Mouse (Mus musculus) left cerebral cortex, adult 8-10 months (tissue): ENCODE measurements around the gene Odf3. TPM values are rescaled to one million over a fixed set of nuclear protein-coding genes. Genes with fewer than 3 reads are reported as not detected.
"Not testable (repeated sequence)": the region's sequence is repeated elsewhere in the genome, so short reads cannot be mapped to it uniquely, and the experiment has no call there.

Source experiments
- DNase-seq, 2 experiments: peaks; one replicate each; pipeline ENCODE4 v3.0.0; 2022; ENCODE audit warnings: low spot score in 2 of 2
- total RNA-seq, 4 experiments: library from RNA; stranded (reverse); gene quantifications; 2 replicates each; pipeline ENCODE4 v1.2.4; 2022

The Odf3 gene
- total RNA-seq, 4 experiments from 2014 or later, result 0.36 TPM; not detected in 3

GRCm38 (mm10) chr7:140880865-140881515 is 33.4 kb downstream of the Odf3 start:
- DNase-seq, result no peak

DNA sequence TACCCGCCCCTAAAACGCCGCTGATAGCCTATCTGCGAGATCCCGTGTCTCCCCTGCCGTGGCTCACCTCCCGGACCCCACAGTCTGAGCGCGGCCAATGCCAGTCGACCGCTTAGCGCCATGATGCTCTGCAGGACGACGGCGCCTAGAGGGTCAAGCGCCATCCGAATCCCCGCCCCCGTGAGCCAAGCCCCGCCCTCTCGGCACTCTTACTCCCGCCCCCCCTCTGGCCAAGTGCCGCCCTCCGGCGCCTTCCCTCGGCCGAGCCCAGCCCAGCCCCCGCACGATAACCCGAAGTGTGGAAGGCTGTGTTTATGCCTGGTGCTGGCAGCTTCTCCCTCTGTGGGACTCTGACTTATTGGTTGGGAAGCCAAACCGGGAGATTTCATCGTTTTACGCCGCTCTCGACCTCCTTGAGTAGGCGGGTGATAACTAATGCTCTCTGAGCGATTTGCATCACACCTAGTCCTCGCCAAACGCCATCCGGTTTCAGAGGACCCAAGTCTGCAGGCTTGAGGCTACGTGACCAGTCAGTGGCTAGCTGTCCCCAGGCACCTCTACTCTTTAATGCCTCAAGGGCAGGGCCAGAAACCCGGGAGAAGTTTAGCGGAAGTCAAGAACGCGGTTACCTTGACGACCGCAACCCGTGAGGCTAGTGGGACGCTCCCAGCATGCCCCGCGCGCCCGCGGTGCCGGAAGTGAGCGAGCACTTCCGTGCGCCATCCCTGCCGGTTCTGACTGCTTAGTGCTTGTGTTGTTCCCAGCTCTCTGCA is 34.3 kb downstream of the Odf3 start, which contains the start of the genes Psmd13 and Sirt3:
Gene Psmd13, plus strand, starts transcription at position 273 of the 773 bp plus-strand sequence.
Gene Sirt3, minus strand, starts transcription at position 614 of the 773 bp plus-strand sequence.
- DNase-seq, result peak; percentile 89 to 92

GRCm38 (mm10) chr7:140882469-140882803 is 34.8 kb downstream of the Odf3 start:
- DNase-seq, result no peak

DNA sequence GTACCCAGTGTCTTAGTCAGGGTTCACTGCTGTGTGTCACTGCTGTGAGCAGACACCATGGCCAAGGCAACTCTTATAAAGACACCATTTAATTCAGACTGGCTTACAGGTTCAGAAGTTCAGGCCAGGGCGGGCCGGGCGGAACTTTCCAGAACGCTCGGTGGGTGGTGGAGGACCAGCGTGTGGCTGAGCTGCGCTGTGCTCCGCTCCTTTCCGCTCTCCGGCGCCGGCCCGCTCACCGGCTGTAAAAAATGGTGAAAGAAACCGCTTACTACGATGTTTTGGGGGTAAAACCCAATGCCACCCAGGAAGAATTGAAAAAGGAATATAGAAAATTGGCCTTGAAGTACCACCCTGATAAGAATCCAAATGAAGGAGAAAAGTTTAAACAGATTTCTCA is 43.0 kb downstream of the Odf3 start:
- not testable (repeated sequence) for DNase-seq

- DNase-seq, result no peak
These were observed 46.4 kb downstream of the Odf3 start for GRCm38 (mm10) chr7:140894031-140894430.

GRCm38 (mm10) chr7:140894611-140895010 is 47.0 kb downstream of the Odf3 start:
- DNase-seq, result no peak

DNA sequence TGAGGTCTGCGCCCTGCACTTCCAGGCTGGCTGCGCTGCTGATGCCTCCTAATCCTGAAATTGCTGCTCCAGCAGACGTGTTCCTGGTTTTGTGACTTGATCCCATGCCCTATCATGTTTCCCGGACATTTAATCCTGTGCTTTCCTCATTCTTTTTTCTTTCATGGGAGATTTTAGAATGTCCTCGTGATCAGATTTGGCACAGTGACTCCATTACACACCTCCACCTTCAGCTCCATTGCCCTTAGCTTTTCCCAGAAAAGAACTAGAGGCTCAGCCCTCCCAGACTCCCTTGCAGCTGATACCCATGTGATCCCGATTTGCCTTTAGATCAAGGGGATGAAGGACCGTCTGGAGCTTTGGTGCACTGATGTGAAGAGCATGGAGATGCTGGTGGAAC is 50.3 kb downstream of the Odf3 start:
- no peak for DNase-seq

DNA sequence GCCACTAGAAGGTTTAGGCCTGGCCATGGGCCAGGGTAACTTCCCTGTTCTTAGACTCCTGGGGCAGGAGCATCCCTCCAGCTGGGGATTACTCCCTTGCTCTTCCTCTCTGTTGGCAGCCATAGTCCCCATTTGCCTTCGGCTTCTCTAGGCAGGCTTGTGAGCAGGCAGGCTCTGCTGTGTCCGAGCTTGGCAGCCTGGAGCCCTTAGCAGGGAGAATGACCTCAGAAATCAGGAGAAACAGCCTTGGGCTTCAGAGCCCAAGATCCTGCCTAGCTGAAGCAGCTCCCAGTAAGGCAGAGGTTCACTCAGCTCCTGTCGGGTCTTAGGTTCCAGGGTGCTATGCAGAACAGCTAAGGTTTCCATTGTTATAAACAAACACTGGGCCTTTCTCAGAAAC is 51.5 kb downstream of the Odf3 start:
- no peak for DNase-seq

GRCm38 (mm10) chr7:140900220-140900619 is 52.6 kb downstream of the Odf3 start, which contains the start of gene Cox8b:
Gene Cox8b (minus strand): TSS chr7:140900446.
- DNase-seq, result no peak

Other genes with a start within 250 kb of the Odf3 start
- gene Olfr46, start 246.5 kb upstream of the Odf3 start, total RNA-seq, result under 1 TPM in 2 of 4 experiments, not detected in 2; 0.07 to 0.08 TPM
- not detected for gene Olfr61, start 218.8 kb upstream of the Odf3 start, total RNA-seq
- gene Olfr53, start 201.4 kb upstream of the Odf3 start, total RNA-seq, result not detected
- gene Olfr539, start 187.9 kb upstream of the Odf3 start, total RNA-seq, result under 1 TPM; 0.04 to 0.09 (median 0.07) TPM
- not detected for gene Olfr45, start 165.9 kb upstream of the Odf3 start, total RNA-seq
- not detected for gene Olfr541, start 150.5 kb upstream of the Odf3 start, total RNA-seq
- under 1 TPM in 1 of 4 experiments, not detected in 3; 0.36 TPM for gene Cyp2e1, start 84.1 kb upstream of the Odf3 start, total RNA-seq
- under 1 TPM in 3 of 4 experiments, not detected in 1; 0.40 to 0.91 (median 0.46) TPM for gene Syce1, start 60.0 kb upstream of the Odf3 start, total RNA-seq
- 10 to 100 TPM; 29.5 to 33.1 (median 29.7) TPM for gene Zfp941, start 25.6 kb upstream of the Odf3 start, total RNA-seq
- 10 to 100 TPM in 1 of 4 experiments, 1 to 10 TPM in 3; 6.2 to 13.1 (median 8.4) TPM for gene Urah, start 12.8 kb upstream of the Odf3 start, total RNA-seq
- not detected for gene Scgb1c1, start 2.3 kb upstream of the Odf3 start, total RNA-seq
- 1 to 10 TPM; 1.0 to 2.9 (median 2.5) TPM for gene Gm45785, start 8.5 kb downstream of the Odf3 start, total RNA-seq
- 10 to 100 TPM; 60.1 to 70.0 (median 64.9) TPM for gene Ric8a, start 9.2 kb downstream of the Odf3 start, total RNA-seq
- 10 to 100 TPM; 20.7 to 26.7 (median 23.2) TPM for gene Bet1l, start 9.8 kb downstream of the Odf3 start, total RNA-seq
- gene Psmd13, start 34.2 kb downstream of the Odf3 start, total RNA-seq, result 100 to 1,000 TPM; 105 to 117 (median 109) TPM
- 10 to 100 TPM; 62.4 to 79.7 (median 73.7) TPM for gene Sirt3, start 34.5 kb downstream of the Odf3 start, total RNA-seq
- gene Cox8b, start 52.6 kb downstream of the Odf3 start, total RNA-seq, result 1 to 10 TPM; 1.7 to 3.9 (median 2.9) TPM
- gene Nlrp6, start 73.1 kb downstream of the Odf3 start, total RNA-seq, result 1 to 10 TPM in 1 of 4 experiments, under 1 TPM in 3; 0.54 to 1.1 (median 0.92) TPM
- 1 to 10 TPM; 3.9 to 4.7 (median 4.3) TPM for gene Pgghg, start 93.6 kb downstream of the Odf3 start, total RNA-seq
- under 1 TPM in 1 of 4 experiments, not detected in 3; 0.51 TPM for gene Ifitm5, start 102.5 kb downstream of the Odf3 start, total RNA-seq
- not detected for gene Gm45717, start 108.1 kb downstream of the Odf3 start, total RNA-seq
- gene Ifitm2, start 108.2 kb downstream of the Odf3 start, total RNA-seq, result 10 to 100 TPM; 13.5 to 19.6 (median 16.7) TPM
- 1 to 10 TPM; 3.6 to 7.4 (median 5.0) TPM for gene Ifitm1, start 119.4 kb downstream of the Odf3 start, total RNA-seq
- gene Ifitm3, start 163.0 kb downstream of the Odf3 start, total RNA-seq, result 10 to 100 TPM; 12.2 to 26.6 (median 17.7) TPM
- under 1 TPM in 2 of 4 experiments, not detected in 2; 0.87 to 0.88 TPM for gene Ifitm6, start 170.1 kb downstream of the Odf3 start, total RNA-seq
- not detected for gene Gm17387, start 181.3 kb downstream of the Odf3 start, total RNA-seq
- gene B4galnt4, start 213.3 kb downstream of the Odf3 start, total RNA-seq, result 10 to 100 TPM; 64.5 to 81.0 (median 79.2) TPM
- gene Pkp3, start 230.4 kb downstream of the Odf3 start, total RNA-seq, result under 1 TPM in 1 of 4 experiments, not detected in 3; 0.57 TPM